Mouse (Mus musculus) brain, embryonic 14.5 days (tissue): Measurements from ENCODE around the gene Morn4.

Experiments used
- CTCF ChIP-seq: fragments of 200-500 bp; IDR thresholded peaks from 2 replicates; pipeline ENCODE4 v1.5.1; 2012; ENCODE audit warnings: inconsistent platforms, mild to moderate bottlenecking, moderate library complexity, borderline replicate concordance; ENCODE audit not compliant: insufficient read depth, insufficient read length; ENCODE audit errors: extremely low read depth
- POLR2A ChIP-seq: fragments of 200-500 bp; IDR thresholded peaks from 2 replicates; pipeline ENCODE4 v1.6.1; 2012; ENCODE audit warnings: mild to moderate bottlenecking, inconsistent platforms, borderline replicate concordance; ENCODE audit not compliant: poor library complexity, insufficient read depth, insufficient read length, severe bottlenecking; ENCODE audit errors: extremely low read depth

DNA sequence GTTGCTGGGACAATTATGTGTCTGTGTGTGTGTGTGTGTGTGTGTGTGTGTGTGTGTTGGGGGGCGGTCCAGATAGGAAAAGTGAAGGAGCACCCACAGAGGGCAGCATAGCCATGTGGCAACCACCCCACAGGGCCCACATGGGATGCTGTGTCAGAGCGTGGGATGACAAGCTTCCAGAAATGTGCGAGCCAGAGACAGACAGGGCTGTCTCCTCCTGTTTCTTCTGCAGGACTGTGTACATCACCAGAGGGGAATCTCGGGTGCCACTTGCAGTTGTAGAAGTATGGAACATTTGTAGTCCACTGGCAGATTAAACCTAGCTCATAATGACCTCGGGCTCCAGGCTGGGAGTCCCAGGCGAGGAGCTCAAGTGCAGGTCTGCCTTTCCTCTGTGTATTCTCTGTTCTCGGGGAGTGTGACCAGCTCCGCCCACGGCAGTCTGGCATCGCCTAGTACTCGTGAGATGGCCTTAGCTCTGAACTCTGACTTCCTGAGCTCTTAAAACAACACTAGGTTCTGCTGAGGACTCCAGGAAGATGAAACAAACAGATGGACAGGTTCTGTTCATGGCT lies 51.2 kb downstream of the Morn4 start:
- TF ChIP-seq CTCF (no peak), POLR2A (no peak)
